Mouse (Mus musculus) forebrain, postnatal 0 days (tissue): ENCODE measurements at regions not wholly inside any gene's neighbourhood (a gene's known extent, or its start where the extent isn't known, plus 50 kb on each side); places are given as distances from the start of the nearest gene placed in this dataset.
A peak's percentile ranks its signal among the peaks of the same experiment; 100 is the strongest.

Source experiments
- ATAC-seq: fragments of 200-750 bp; cut with Nextera tagmentation; 2 replicates; pipeline ENCODE4 v1.8.0; 2017; ENCODE audit warnings: mild to moderate bottlenecking, moderate library complexity
- DNase-seq: peaks from one replicate; pipeline ENCODE4 v3.0.0-alpha.2; 2015
- H3K27ac ChIP-seq: fragments of 300-500 bp; sonication (generic); 2 replicates; pipeline ENCODE4 v1.5.1; 2014; ENCODE audit warnings: low read depth, mild to moderate bottlenecking, antibody characterized with exemption, low read length, moderate library complexity, mixed read lengths
- H3K27me3 ChIP-seq: fragments of 300-500 bp; sonication (generic); 2 replicates; pipeline ENCODE4 v1.6.1; 2014; ENCODE audit warnings: mild to moderate bottlenecking, low read length, mixed read lengths; ENCODE audit not compliant: insufficient read depth
- H3K36me3 ChIP-seq: fragments of 300-500 bp; sonication (generic); 2 replicates; pipeline ENCODE4 v1.6.1; 2014; ENCODE audit warnings: mild to moderate bottlenecking, moderate library complexity; ENCODE audit not compliant: insufficient read depth
- H3K4me1 ChIP-seq: fragments of 300-500 bp; sonication (generic); 2 replicates; pipeline ENCODE4 v1.6.1; 2014; ENCODE audit warnings: antibody characterized with exemption; ENCODE audit not compliant: insufficient read depth
- H3K4me2 ChIP-seq: fragments of 300-500 bp; sonication (generic); 2 replicates; pipeline ENCODE4 v1.6.1; 2014; ENCODE audit warnings: low read depth, mild to moderate bottlenecking, moderate library complexity
- H3K4me3 ChIP-seq: fragments of 300-500 bp; sonication (generic); 2 replicates; pipeline ENCODE4 v1.5.1; 2014; ENCODE audit warnings: low read depth, low read length, mixed read lengths
- H3K9ac ChIP-seq: fragments of 300-500 bp; sonication (generic); 2 replicates; pipeline ENCODE4 v1.6.1; 2014; ENCODE audit warnings: mild to moderate bottlenecking
- H3K9me3 ChIP-seq: fragments of 300-500 bp; sonication (generic); 2 replicates; pipeline ENCODE4 v1.6.1; 2016; ENCODE audit warnings: low read length
- CTCF ChIP-seq: sonication (generic); IDR thresholded peaks from 2 replicates; pipeline ENCODE4 v1.5.1; 2016; ENCODE audit warnings: antibody characterized with exemption, control low read depth, low read depth
- WGBS: fragments of 180-500 bp; shearing (Covaris S2); extraction: QIAGEN DNeasy Blood & Tissue Kit; methylation state at CpG from one replicate; pipeline ENCODE4 v1.1.7; 2014; 5-methylcytosine and 5-hydroxymethylcytosine counted together

DNA sequence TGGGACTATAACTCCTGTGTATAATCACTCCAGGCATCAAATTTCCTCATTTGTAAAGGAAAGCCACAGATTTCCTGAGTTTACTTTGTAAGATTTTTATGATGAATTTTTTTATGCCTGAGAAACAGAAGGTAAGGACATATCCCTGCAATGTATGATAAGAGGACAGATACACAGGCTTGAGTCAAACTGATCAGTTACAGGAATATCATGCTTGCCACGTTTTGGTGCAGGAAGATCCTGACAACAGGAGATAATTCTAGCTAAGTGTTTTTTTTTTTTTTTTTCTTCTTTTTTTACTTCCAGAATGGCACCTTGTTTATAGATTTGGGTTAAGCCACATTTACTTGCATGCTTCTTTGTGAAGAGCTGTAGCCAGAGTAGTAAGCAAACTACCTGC is 357.1 kb downstream of the Adcyap1 start:
- no peak for TF ChIP-seq CTCF
- no peak overlapping the region for H3K27ac ChIP-seq
- H3K9me3 ChIP-seq: no peaks in the 10 kb centered on the region
- no peak overlapping the region for H3K4me3 ChIP-seq
- H3K9ac ChIP-seq: no peak overlapping the region
- no peaks in the 10 kb centered on the region for H3K27me3 ChIP-seq
- H3K4me2 ChIP-seq: no peak overlapping the region
- no peaks in the 10 kb centered on the region for H3K36me3 ChIP-seq
- no peak for DNase-seq
- ATAC-seq: no peak
- H3K4me1 ChIP-seq: no peaks in the 10 kb centered on the region
- WGBS: 68% methylated on average over 1 of the region's 1 CpGs

- DNase-seq (no peak), ATAC-seq (no peak)
- H3K9ac ChIP-seq: no peak overlapping the region
- no peaks in the 10 kb centered on the region for H3K27me3 ChIP-seq
- H3K36me3 ChIP-seq: no peaks in the 10 kb centered on the region
- WGBS: 41% methylated on average over 1 of the region's 1 CpGs
- no peak for TF ChIP-seq CTCF
- H3K27ac ChIP-seq: no peak overlapping the region
- H3K4me3 ChIP-seq: no peak overlapping the region
- no peaks in the 10 kb centered on the region for H3K9me3 ChIP-seq
- H3K4me2 ChIP-seq: no peak overlapping the region
- no peaks in the 10 kb centered on the region for H3K4me1 ChIP-seq
These were observed 364.5 kb downstream of the Adcyap1 start for GRCm38 (mm10) chr17:93563277-93563772.

DNA sequence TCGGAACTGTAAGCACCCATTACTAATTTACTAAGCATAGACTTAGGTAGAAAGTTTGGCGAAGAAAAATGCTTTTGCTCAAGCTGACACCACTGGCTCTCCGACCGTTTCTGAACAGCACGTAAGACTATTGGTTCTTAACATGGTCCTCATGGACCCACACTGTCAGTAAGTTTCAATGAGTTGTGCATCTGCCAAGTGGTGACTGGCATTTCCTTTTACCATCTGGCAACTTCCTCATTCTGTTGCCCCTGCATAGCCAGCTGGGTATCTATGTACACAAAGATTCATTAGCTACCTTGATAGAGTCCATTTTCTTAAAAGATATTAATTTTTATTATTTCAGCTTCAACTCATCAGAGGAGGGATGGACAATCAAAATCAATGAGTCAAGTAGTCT is 381.2 kb downstream of the Adcyap1 start:
- no peak for ATAC-seq
- no peaks in the 10 kb centered on the region for H3K36me3 ChIP-seq
- TF ChIP-seq CTCF: no peak
- no peak overlapping the region for H3K4me3 ChIP-seq
- 82% methylated on average over 5 of the region's 5 CpGs for WGBS
- H3K9me3 ChIP-seq: no peaks in the 10 kb centered on the region
- H3K27me3 ChIP-seq: no peaks in the 10 kb centered on the region
- H3K9ac ChIP-seq: no peak overlapping the region
- H3K4me2 ChIP-seq: no peak overlapping the region
- DNase-seq: no peak
- H3K4me1 ChIP-seq: no peaks in the 10 kb centered on the region
- no peak overlapping the region for H3K27ac ChIP-seq

DNA sequence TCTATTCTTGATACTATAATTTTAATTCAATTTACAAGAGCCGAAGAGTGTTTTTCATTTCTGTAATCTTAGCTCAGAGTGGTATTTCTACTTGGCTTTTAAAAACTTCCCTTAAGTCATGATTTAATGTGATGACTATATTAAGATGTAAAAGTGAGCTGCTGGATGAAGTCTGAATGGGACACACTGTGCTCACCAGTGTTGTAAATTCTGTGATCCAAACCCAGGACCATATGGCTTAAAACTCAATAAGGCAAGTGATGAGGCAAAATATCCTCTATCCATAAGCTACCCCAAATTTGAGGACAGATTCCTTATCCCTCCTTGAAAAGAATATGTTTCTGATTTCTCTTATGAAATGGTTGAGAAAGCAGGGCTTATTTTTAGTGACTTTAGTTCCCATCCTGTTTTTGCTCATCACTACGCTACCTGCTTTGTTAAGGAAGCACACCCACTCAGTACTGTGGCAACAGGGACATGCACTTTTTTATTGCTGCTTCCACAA is 399.4 kb downstream of the Adcyap1 start:
- DNase-seq (peak; percentile 22), ATAC-seq (peak; percentile 66)
- Histone ChIP-seq H3K9ac (no peak overlapping the region), H3K36me3 (no peaks in the 10 kb centered on the region), H3K9me3 (no peaks in the 10 kb centered on the region), H3K4me1 (no peaks in the 10 kb centered on the region), H3K27ac (no peak overlapping the region), H3K27me3 (no peaks in the 10 kb centered on the region), H3K4me2 (no peak overlapping the region), H3K4me3 (no peak overlapping the region)
- 76% methylated on average over 2 of the region's 2 CpGs for WGBS
- TF ChIP-seq CTCF: no peak

DNA sequence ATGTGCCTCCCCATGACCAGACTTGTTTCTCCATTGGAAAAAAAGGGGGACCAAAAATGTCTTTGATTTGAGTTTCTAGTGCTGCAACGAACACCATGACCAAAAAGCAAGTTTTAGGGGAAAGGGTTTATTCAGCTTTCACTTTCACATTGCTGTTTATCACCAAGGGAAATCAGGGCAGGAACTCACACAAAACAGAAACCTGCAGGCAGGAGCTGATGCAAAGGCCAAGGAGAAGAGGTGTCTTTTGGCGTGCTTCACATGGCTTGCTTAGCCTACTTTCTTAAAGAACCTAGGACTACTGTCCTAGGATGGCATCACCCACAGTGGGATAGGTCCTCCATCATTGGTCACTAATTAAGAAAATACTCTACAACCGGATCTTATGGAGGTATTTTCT is 401.4 kb downstream of the Adcyap1 start:
- H3K4me3 ChIP-seq: no peak overlapping the region
- no peak overlapping the region for H3K9ac ChIP-seq

GRCm38 (mm10) chr17:93609261-93609660 is 410.4 kb downstream of the Adcyap1 start:
- 44% methylated on average over 1 of the region's 1 CpGs for WGBS
- TF ChIP-seq CTCF: no peak

More for the DNA sequence above, 401.4 kb downstream of the Adcyap1 start:
- Histone ChIP-seq H3K27me3 (no peaks in the 10 kb centered on the region), H3K36me3 (no peaks in the 10 kb centered on the region), H3K4me1 (no peaks in the 10 kb centered on the region), H3K9me3 (no peaks in the 10 kb centered on the region), H3K4me2 (no peak overlapping the region), H3K27ac (no peak overlapping the region)
- WGBS: 89% methylated on average over 3 of the region's 3 CpGs
- no peak for ATAC-seq
- no peak for DNase-seq
- no peak for TF ChIP-seq CTCF

DNA sequence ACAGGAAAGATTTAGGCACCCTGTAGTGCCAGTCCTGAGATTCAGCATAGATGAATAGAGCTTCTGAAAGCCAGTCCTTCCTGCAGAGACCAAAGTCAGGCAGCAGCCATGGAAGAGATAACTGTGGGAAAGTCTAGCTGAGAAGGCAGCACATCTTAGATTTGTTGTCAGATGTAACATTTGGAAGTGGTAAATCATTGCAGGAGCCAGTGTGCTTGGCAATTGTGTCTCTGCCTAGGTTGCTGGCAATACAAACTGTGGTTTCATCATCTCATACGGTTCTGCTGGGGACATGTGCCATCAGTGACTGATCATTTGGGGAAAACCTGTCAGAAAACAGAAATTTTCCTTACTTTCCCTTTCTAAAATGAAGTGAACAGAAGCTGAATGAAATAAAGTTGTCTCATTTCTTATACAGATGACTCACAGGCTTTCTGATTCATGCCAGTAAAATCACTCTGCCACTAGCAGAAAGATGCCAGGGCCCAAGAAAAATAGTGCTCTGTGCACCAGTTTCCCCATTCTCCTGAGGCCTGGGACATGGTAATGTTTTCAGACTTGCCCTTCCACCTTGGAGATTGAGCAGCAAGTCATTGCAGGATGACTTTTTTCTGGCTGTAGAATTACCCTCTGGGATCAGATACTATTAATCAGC is 411.3 kb downstream of the Adcyap1 start:
- 29% methylated on average over 1 of the region's 1 CpGs for WGBS

More at GRCm38 (mm10) chr17:93609261-93609660, 410.4 kb downstream of the Adcyap1 start:
- Histone ChIP-seq H3K36me3 (no peaks in the 10 kb centered on the region), H3K27ac (no peak overlapping the region), H3K27me3 (no peaks in the 10 kb centered on the region), H3K4me2 (no peak overlapping the region), H3K4me3 (no peak overlapping the region), H3K4me1 (no peaks in the 10 kb centered on the region), H3K9ac (no peak overlapping the region), H3K9me3 (no peaks in the 10 kb centered on the region)
- DNase-seq (no peak), ATAC-seq (no peak)

More for the DNA sequence above, 411.3 kb downstream of the Adcyap1 start:
- no peaks in the 10 kb centered on the region for H3K4me1 ChIP-seq
- no peak for TF ChIP-seq CTCF
- H3K4me3 ChIP-seq: no peak overlapping the region
- no peak overlapping the region for H3K9ac ChIP-seq
- no peak overlapping the region for H3K4me2 ChIP-seq
- no peaks in the 10 kb centered on the region for H3K9me3 ChIP-seq
- ATAC-seq (peak; percentile 94), DNase-seq (peak; percentile 80)
- H3K36me3 ChIP-seq: no peaks in the 10 kb centered on the region
- no peak overlapping the region for H3K27ac ChIP-seq
- H3K27me3 ChIP-seq: no peaks in the 10 kb centered on the region
